Mouse (Mus musculus): ENCODE measurements at regions not wholly inside any gene's neighbourhood (a gene's known extent, or its start where the extent isn't known, plus 50 kb on each side); places are given as distances from the start of the nearest gene placed in this dataset.
"Not testable (repeated sequence)": the region's sequence is repeated elsewhere in the genome, so short reads cannot be mapped to it uniquely, and the experiment has no call there.

- DNase-seq (ENCODE audit: low spot score) (peak; percentile 55), ATAC-seq (replicated peaks; ENCODE audit: low FRiP score, low TSS enrichment, low read depth) (peak; percentile 77)
- Histone ChIP-seq H3K4me1 (replicated peaks; ENCODE audit: control insufficient read depth, insufficient read depth, low read length) (peaks cover 22% of the 10 kb centered on the region), H3K36me3 (ENCODE audit: control insufficient read depth, insufficient read depth, low read length) (no peaks in the 10 kb centered on the region), H3K9me3 (ENCODE audit: control insufficient read depth, low read length) (no peaks in the 10 kb centered on the region), H3K27ac (ENCODE audit: low read depth) (no peak overlapping the region), H3K4me2 (ENCODE audit: low read length) (0 out of 2 replicates have a peak overlapping the region, but pooled peaks have one; percentile 1), H3K27me3 (replicated peaks; ENCODE audit: control insufficient read depth, insufficient read depth, low read length) (no peaks in the 10 kb centered on the region), H3K9ac (ENCODE audit: low read length) (no peak overlapping the region), H3K4me3 (ENCODE audit: low read depth, low read length) (no peak overlapping the region)
- 12% methylated on average over 6 of the region's 6 CpGs for WGBS
Observed at GRCm38 (mm10) chr1:64381264-64381663, 151.2 kb upstream of the Creb1 start.

DNA sequence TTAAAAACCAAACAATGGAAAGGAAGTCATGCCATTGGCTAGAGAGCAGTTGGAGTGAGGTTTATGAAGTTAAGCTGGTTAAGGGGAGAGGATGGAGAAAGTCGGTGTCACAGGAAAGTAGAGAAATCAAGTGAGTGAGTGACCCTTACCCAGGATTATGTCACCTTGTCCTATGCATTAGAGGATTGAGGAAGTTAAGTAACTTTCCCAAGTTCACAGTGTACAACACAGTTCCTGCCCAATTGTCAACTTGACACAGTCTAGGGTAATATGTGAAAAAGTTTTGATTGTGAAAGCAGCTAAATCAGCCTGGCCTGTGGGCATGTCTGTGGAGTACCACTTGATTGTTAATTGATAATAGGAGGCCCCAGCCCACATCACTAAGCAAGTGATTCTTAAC is 156.0 kb upstream of the Creb1 start:
- not testable (repeated sequence) for H3K27me3 ChIP-seq (replicated peaks; ENCODE audit: control insufficient read depth, insufficient read depth, low read length); H3K36me3 ChIP-seq (ENCODE audit: control insufficient read depth, insufficient read depth, low read length); H3K9ac ChIP-seq (ENCODE audit: low read length); H3K9me3 ChIP-seq (ENCODE audit: control insufficient read depth, low read length); DNase-seq (ENCODE audit: low spot score); ATAC-seq (replicated peaks; ENCODE audit: low FRiP score, low TSS enrichment, low read depth); H3K4me2 ChIP-seq (ENCODE audit: low read length); H3K27ac ChIP-seq (ENCODE audit: low read depth); H3K4me3 ChIP-seq (ENCODE audit: low read depth, low read length)
- H3K4me1 ChIP-seq (replicated peaks; ENCODE audit: control insufficient read depth, insufficient read depth, low read length): peaks cover 19% of the 10 kb centered on the region
- 78% methylated on average over 1 of the region's 1 CpGs for WGBS

GRCm38 (mm10) chr1:64374286-64375071 is 158.0 kb upstream of the Creb1 start:
- ATAC-seq (replicated peaks; ENCODE audit: low FRiP score, low TSS enrichment, low read depth) (no peak), DNase-seq (ENCODE audit: low spot score) (no peak)
- Histone ChIP-seq H3K4me3 (ENCODE audit: low read depth, low read length) (no peak overlapping the region), H3K4me2 (ENCODE audit: low read length) (no peak overlapping the region), H3K4me1 (replicated peaks; ENCODE audit: control insufficient read depth, insufficient read depth, low read length) (peaks cover 2% of the 10 kb centered on the region; the same call in 1 of the 2 replicates), H3K36me3 (ENCODE audit: control insufficient read depth, insufficient read depth, low read length) (no peaks in the 10 kb centered on the region), H3K27ac (ENCODE audit: low read depth) (no peak overlapping the region), H3K9ac (ENCODE audit: low read length) (no peak overlapping the region), H3K27me3 (replicated peaks; ENCODE audit: control insufficient read depth, insufficient read depth, low read length) (no peaks in the 10 kb centered on the region), H3K9me3 (ENCODE audit: control insufficient read depth, low read length) (no peaks in the 10 kb centered on the region)
- 42% methylated on average over 13 of the region's 13 CpGs for WGBS

GRCm38 (mm10) chr1:64364095-64364494 is 168.3 kb upstream of the Creb1 start:
- H3K9me3 ChIP-seq (ENCODE audit: control insufficient read depth, low read length): no peaks in the 10 kb centered on the region
- H3K36me3 ChIP-seq (ENCODE audit: control insufficient read depth, insufficient read depth, low read length): no peaks in the 10 kb centered on the region
- no peak overlapping the region for H3K4me2 ChIP-seq (ENCODE audit: low read length)
- H3K4me1 ChIP-seq (replicated peaks; ENCODE audit: control insufficient read depth, insufficient read depth, low read length): no peaks in the 10 kb centered on the region
- no peak overlapping the region for H3K4me3 ChIP-seq (ENCODE audit: low read depth, low read length)
- ATAC-seq (replicated peaks; ENCODE audit: low FRiP score, low TSS enrichment, low read depth) (no peak), DNase-seq (ENCODE audit: low spot score) (no peak)
- 94% methylated on average over 1 of the region's 1 CpGs for WGBS
- H3K9ac ChIP-seq (ENCODE audit: low read length): no peak overlapping the region
- no peak overlapping the region for H3K27ac ChIP-seq (ENCODE audit: low read depth)
- H3K27me3 ChIP-seq (replicated peaks; ENCODE audit: control insufficient read depth, insufficient read depth, low read length): no peaks in the 10 kb centered on the region

DNA sequence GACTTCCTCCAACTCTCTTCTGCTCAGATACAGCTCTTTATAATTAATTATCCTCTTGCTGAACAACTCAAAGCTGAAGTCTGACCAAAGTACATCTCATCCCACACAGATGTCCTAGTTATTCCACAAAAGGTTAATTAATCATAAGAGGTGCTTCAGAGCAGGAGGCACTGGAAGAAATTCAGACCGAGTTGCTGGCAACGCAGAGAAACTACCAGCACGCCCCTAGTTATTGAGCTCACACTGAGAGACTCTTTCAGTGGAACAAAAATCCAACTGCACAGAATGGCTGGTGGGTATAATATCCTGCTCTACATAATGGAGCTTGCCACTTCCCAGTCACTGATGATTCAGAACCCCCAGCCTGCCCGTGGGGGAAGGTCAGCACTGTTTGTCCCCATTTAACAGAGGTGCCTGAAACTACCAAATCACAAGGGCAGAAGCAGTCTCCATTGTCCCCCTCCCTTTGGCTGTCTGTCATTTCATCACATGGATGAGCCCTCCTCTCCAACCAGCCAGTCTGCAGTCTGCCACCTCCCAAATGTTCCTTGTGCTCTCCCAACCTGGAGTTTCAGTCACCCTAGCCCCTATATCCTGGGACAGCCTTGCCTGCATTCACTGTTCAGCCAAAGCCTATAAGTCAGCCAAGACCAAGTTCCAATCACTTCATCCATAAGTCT is 170.3 kb upstream of the Creb1 start:
- no peak for ATAC-seq (replicated peaks; ENCODE audit: low FRiP score, low TSS enrichment, low read depth)
- no peak overlapping the region for H3K4me3 ChIP-seq (ENCODE audit: low read depth, low read length)
- no peaks in the 10 kb centered on the region; the same call in 1 of the 2 replicates for H3K4me1 ChIP-seq (replicated peaks; ENCODE audit: control insufficient read depth, insufficient read depth, low read length)
- WGBS: 77% methylated on average over 4 of the region's 4 CpGs
- H3K9me3 ChIP-seq (ENCODE audit: control insufficient read depth, low read length): no peaks in the 10 kb centered on the region
- H3K4me2 ChIP-seq (ENCODE audit: low read length): no peak overlapping the region
- no peak for DNase-seq (ENCODE audit: low spot score)
- no peaks in the 10 kb centered on the region for H3K27me3 ChIP-seq (replicated peaks; ENCODE audit: control insufficient read depth, insufficient read depth, low read length)
- H3K9ac ChIP-seq (ENCODE audit: low read length): no peak overlapping the region
- no peak overlapping the region for H3K27ac ChIP-seq (ENCODE audit: low read depth)
- no peaks in the 10 kb centered on the region for H3K36me3 ChIP-seq (ENCODE audit: control insufficient read depth, insufficient read depth, low read length)

DNA sequence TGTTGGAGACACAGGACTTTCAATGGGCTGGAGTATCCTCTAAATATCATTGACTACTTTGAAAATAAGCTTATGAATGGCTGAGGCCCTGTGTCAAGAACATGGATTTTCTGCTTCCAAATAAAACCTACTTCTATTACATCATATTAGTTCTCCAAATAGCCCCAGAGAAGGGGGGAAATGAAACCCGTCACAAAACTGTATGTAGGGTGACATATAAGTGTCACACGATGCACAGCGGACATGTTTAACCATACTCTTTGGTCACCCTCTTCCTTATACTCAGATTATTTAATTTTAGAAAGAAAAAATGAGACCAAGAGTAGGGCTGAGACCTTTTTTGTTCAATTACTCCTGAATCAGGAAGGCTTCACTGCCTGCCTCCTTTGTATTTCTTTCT is 189.2 kb upstream of the Creb1 start:
- no peak for DNase-seq (ENCODE audit: low spot score)
- WGBS: 85% methylated on average over 3 of the region's 3 CpGs
- no peaks in the 10 kb centered on the region for H3K36me3 ChIP-seq (ENCODE audit: control insufficient read depth, insufficient read depth, low read length)
- H3K9ac ChIP-seq (ENCODE audit: low read length): no peak overlapping the region
- no peak overlapping the region for H3K4me3 ChIP-seq (ENCODE audit: low read depth, low read length)
- H3K4me2 ChIP-seq (ENCODE audit: low read length): no peak overlapping the region
- ATAC-seq (replicated peaks; ENCODE audit: low FRiP score, low TSS enrichment, low read depth): no peak
- H3K27ac ChIP-seq (ENCODE audit: low read depth): no peak overlapping the region
- H3K4me1 ChIP-seq (replicated peaks; ENCODE audit: control insufficient read depth, insufficient read depth, low read length): 0 out of 2 replicates have a peak, but pooled peaks cover 4% of the 10 kb centered on the region
- no peaks in the 10 kb centered on the region for H3K27me3 ChIP-seq (replicated peaks; ENCODE audit: control insufficient read depth, insufficient read depth, low read length)
- H3K9me3 ChIP-seq (ENCODE audit: control insufficient read depth, low read length): no peaks in the 10 kb centered on the region

DNA sequence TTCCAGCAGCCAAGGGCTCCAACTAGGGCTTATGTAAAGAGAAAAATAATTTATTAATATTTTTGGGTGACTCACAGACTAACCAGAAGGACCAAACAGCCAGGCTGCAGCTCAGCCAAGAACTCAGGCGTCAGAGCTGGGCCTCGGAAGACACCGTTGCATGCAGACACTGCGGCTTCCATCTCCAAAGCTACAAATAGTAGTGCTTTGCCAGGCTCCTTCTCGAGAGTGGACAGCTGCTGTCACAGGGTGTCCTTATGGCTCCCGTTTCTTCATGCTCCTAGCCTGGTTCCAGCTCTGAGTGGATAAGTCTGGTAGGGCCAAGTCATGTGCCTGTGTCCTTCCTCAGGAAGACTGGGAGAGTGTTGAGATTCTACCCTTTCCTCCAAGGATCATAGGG is 190.8 kb upstream of the Creb1 start:
- DNase-seq (ENCODE audit: low spot score): no peak
- ATAC-seq (replicated peaks; ENCODE audit: low FRiP score, low TSS enrichment, low read depth): no peak
- H3K4me2 ChIP-seq (ENCODE audit: low read length): no peak overlapping the region
- WGBS: 71% methylated on average over 6 of the region's 6 CpGs
- H3K4me3 ChIP-seq (ENCODE audit: low read depth, low read length): no peak overlapping the region
- H3K4me1 ChIP-seq (replicated peaks; ENCODE audit: control insufficient read depth, insufficient read depth, low read length): 0 out of 2 replicates have a peak, but pooled peaks cover 5% of the 10 kb centered on the region
- no peak overlapping the region for H3K9ac ChIP-seq (ENCODE audit: low read length)
- no peaks in the 10 kb centered on the region for H3K36me3 ChIP-seq (ENCODE audit: control insufficient read depth, insufficient read depth, low read length)
- no peaks in the 10 kb centered on the region for H3K9me3 ChIP-seq (ENCODE audit: control insufficient read depth, low read length)
- no peaks in the 10 kb centered on the region for H3K27me3 ChIP-seq (replicated peaks; ENCODE audit: control insufficient read depth, insufficient read depth, low read length)
- no peak overlapping the region for H3K27ac ChIP-seq (ENCODE audit: low read depth)

GRCm38 (mm10) chr1:64338575-64338961 is 193.9 kb upstream of the Creb1 start:
- Histone ChIP-seq H3K4me3 (ENCODE audit: low read depth, low read length) (no peak overlapping the region), H3K36me3 (ENCODE audit: control insufficient read depth, insufficient read depth, low read length) (no peaks in the 10 kb centered on the region), H3K4me1 (replicated peaks; ENCODE audit: control insufficient read depth, insufficient read depth, low read length) (0 out of 2 replicates have a peak, but pooled peaks cover 5% of the 10 kb centered on the region), H3K4me2 (ENCODE audit: low read length) (no peak overlapping the region), H3K27ac (ENCODE audit: low read depth) (no peak overlapping the region), H3K9ac (ENCODE audit: low read length) (no peak overlapping the region), H3K9me3 (ENCODE audit: control insufficient read depth, low read length) (no peaks in the 10 kb centered on the region), H3K27me3 (replicated peaks; ENCODE audit: control insufficient read depth, insufficient read depth, low read length) (no peaks in the 10 kb centered on the region)
- DNase-seq (ENCODE audit: low spot score) (no peak), ATAC-seq (replicated peaks; ENCODE audit: low FRiP score, low TSS enrichment, low read depth) (no peak)
- 43% methylated on average over 9 of the region's 9 CpGs for WGBS
